In the genomic region with DNA sequence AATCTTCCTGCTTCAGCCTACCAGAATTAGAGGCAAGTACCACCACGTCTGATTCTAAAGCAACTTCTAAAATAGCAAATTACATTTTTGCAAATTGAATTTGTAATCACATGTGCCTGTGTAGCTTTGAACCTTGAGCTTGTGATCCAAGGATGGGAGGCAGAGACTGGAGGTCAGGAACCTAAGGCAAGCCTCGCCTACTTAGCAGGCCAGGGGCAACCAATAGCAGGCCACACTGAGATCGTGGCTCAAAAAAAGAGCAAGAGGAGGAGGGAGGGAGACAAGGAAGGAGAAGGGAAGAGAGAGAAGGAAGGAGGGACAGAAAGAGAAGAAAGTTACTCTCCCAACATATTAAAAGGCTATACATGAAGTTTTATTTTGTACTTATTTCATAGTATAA, we compare ENCODE assay signal across 10 mouse cellular contexts. TPM values are rescaled to one million over a fixed set of nuclear protein-coding genes. Genes with fewer than 3 reads are reported as not detected.
DNase-seq lines count a peak whose midpoint lies in the region; ATAC-seq lines count a peak whose summit lies in the region.
"Had no signal": no experiment of that assay in that cellular context is flagged by ENCODE, and none has a peak within 500 bp of the region (broad histone marks: within the 10 kb centered on the region; RNA-seq: fewer than 3 reads in every experiment).

No protein-coding gene starts in this region.

- H3K9ac ChIP-seq in heart, embryonic 16.5 days (ENCODE audit: low read length) = no peak overlapping the region
- no peak overlapping the region for H3K9ac ChIP-seq in midbrain, embryonic 13.5 days (replicated peaks)
- H3K9ac ChIP-seq in midbrain, embryonic 11.5 days (ENCODE audit: low read length) = no peak overlapping the region
- H3K9ac ChIP-seq in forebrain, embryonic 14.5 days (ENCODE audit: low read length) = no peak overlapping the region
- H3K9ac ChIP-seq in midbrain, embryonic 16.5 days (ENCODE audit: low read depth, low read length) = no peak overlapping the region

- no peak for ATAC-seq in heart, embryonic 16.5 days (replicated peaks; ENCODE audit: extremely low read depth, insufficient read depth, low FRiP score)
- no peak for ATAC-seq in midbrain, embryonic 13.5 days
- ATAC-seq in midbrain, embryonic 11.5 days (ENCODE audit: low FRiP score) = no peak
- ATAC-seq in forebrain, embryonic 14.5 days = no peak
- no peak for ATAC-seq in midbrain, embryonic 16.5 days
- no peak for ATAC-seq in granulocyte monocyte progenitor cell, adult 5-6 weeks (replicated peaks; ENCODE audit: poor library complexity, severe bottlenecking)

- no peak overlapping the region for H3K4me2 ChIP-seq in heart, embryonic 16.5 days (ENCODE audit: low read depth, low read length)
- H3K4me2 ChIP-seq in midbrain, embryonic 13.5 days (replicated peaks) = peak overlapping the region; percentile 16; the same call in 1 of the 2 replicates
- no peak overlapping the region for H3K4me2 ChIP-seq in midbrain, embryonic 11.5 days
- peak overlapping the region; percentile 6; the same call in 1 of the 2 replicates for H3K4me2 ChIP-seq in forebrain, embryonic 14.5 days (ENCODE audit: low read length)
- peak overlapping the region; percentile 33 for H3K4me2 ChIP-seq in midbrain, embryonic 16.5 days (ENCODE audit: low read length)

- H3K27ac ChIP-seq in heart, embryonic 16.5 days (ENCODE audit: low read length) = peak overlapping the region; percentile 50
- 0 out of 2 replicates have a peak overlapping the region, but pooled peaks have one; percentile 6 for H3K27ac ChIP-seq in midbrain, embryonic 13.5 days
- no peak overlapping the region for H3K27ac ChIP-seq in midbrain, embryonic 11.5 days (ENCODE audit: low read depth, low read length)
- H3K27ac ChIP-seq in forebrain, embryonic 14.5 days (ENCODE audit: low read depth, low read length) = no peak overlapping the region
- no peak overlapping the region for H3K27ac ChIP-seq in midbrain, embryonic 16.5 days (ENCODE audit: low read length)

- H3K4me3 ChIP-seq in heart, embryonic 16.5 days (ENCODE audit: low read length) = no peak overlapping the region
- no peak overlapping the region for H3K4me3 ChIP-seq in midbrain, embryonic 13.5 days (replicated peaks)
- no peak overlapping the region for H3K4me3 ChIP-seq in midbrain, embryonic 11.5 days (ENCODE audit: low read depth, low read length)
- no peak overlapping the region for H3K4me3 ChIP-seq in forebrain, embryonic 14.5 days (ENCODE audit: low read depth, low read length)
- H3K4me3 ChIP-seq in midbrain, embryonic 16.5 days (ENCODE audit: low read depth, low read length) = no peak overlapping the region

- WGBS in heart, embryonic 16.5 days = 37% methylated on average over 3 of the region's 3 CpGs
- 52% methylated on average over 3 of the region's 3 CpGs for WGBS in midbrain, embryonic 13.5 days
- 46% methylated on average over 3 of the region's 3 CpGs for WGBS in midbrain, embryonic 11.5 days
- 55% methylated on average over 3 of the region's 3 CpGs for WGBS in forebrain, embryonic 14.5 days
- 53% methylated on average over 3 of the region's 3 CpGs for WGBS in midbrain, embryonic 16.5 days

- H3K4me1 ChIP-seq in heart, embryonic 16.5 days (ENCODE audit: control insufficient read depth, insufficient read depth, low read length) = peaks cover 29% of the 10 kb centered on the region
- H3K4me1 ChIP-seq in midbrain, embryonic 13.5 days (replicated peaks) = peaks cover 31% of the 10 kb centered on the region
- peaks cover 19% of the 10 kb centered on the region for H3K4me1 ChIP-seq in midbrain, embryonic 11.5 days (ENCODE audit: control insufficient read depth, insufficient read depth, low read length)
- peaks cover 12% of the 10 kb centered on the region; the same call in 1 of the 2 replicates for H3K4me1 ChIP-seq in forebrain, embryonic 14.5 days (ENCODE audit: control insufficient read depth, insufficient read depth, low read length)
- H3K4me1 ChIP-seq in midbrain, embryonic 16.5 days (ENCODE audit: control insufficient read depth, insufficient read depth, low read length) = peaks cover 25% of the 10 kb centered on the region

- H3K27me3 ChIP-seq in heart, embryonic 16.5 days (ENCODE audit: control insufficient read depth, insufficient read depth, low read length) = no peaks in the 10 kb centered on the region
- no peaks in the 10 kb centered on the region for H3K27me3 ChIP-seq in midbrain, embryonic 13.5 days
- H3K27me3 ChIP-seq in midbrain, embryonic 11.5 days (ENCODE audit: control insufficient read depth, insufficient read depth, low read length) = no peaks in the 10 kb centered on the region
- H3K27me3 ChIP-seq in forebrain, embryonic 14.5 days (replicated peaks; ENCODE audit: control insufficient read depth, insufficient read depth, low read length) = no peaks in the 10 kb centered on the region
- H3K27me3 ChIP-seq in midbrain, embryonic 16.5 days (ENCODE audit: control insufficient read depth, insufficient read depth, low read depth, low read length) = no peaks in the 10 kb centered on the region

- DNase-seq in heart, adult 18-20 months = no peak
- DNase-seq in midbrain, embryonic 11.5 days (ENCODE audit: low spot score, missing footprints) = no peak
- DNase-seq in forebrain, embryonic 14.5 days (ENCODE audit: low spot score) = no peak
- DNase-seq: gastrocnemius, postnatal 36 days; kidney, adult 8-10 months; thymus, postnatal 4 days had no signal

- H3K9me3 ChIP-seq in heart, embryonic 16.5 days (replicated peaks; ENCODE audit: control insufficient read depth, low read length) = no peaks in the 10 kb centered on the region
- no peaks in the 10 kb centered on the region for H3K9me3 ChIP-seq in midbrain, embryonic 13.5 days
- no peaks in the 10 kb centered on the region for H3K9me3 ChIP-seq in midbrain, embryonic 11.5 days (ENCODE audit: control insufficient read depth, low read length)
- H3K9me3 ChIP-seq in forebrain, embryonic 14.5 days (replicated peaks; ENCODE audit: control insufficient read depth, low read length) = no peaks in the 10 kb centered on the region
- H3K9me3 ChIP-seq in midbrain, embryonic 16.5 days (replicated peaks; ENCODE audit: control insufficient read depth, low read length, poor library complexity, severe bottlenecking) = no peaks in the 10 kb centered on the region

- H3K36me3 ChIP-seq in heart, embryonic 16.5 days (ENCODE audit: control insufficient read depth, insufficient read depth) = peaks cover 13% of the 10 kb centered on the region
- peaks cover 14% of the 10 kb centered on the region for H3K36me3 ChIP-seq in midbrain, embryonic 13.5 days
- peaks cover 7% of the 10 kb centered on the region; the same call in 1 of the 2 replicates for H3K36me3 ChIP-seq in midbrain, embryonic 11.5 days (ENCODE audit: control insufficient read depth, insufficient read depth, low read length)
- 0 out of 2 replicates have a peak, but pooled peaks cover 2% of the 10 kb centered on the region for H3K36me3 ChIP-seq in forebrain, embryonic 14.5 days (ENCODE audit: control insufficient read depth, insufficient read depth, low read length)
- H3K36me3 ChIP-seq in midbrain, embryonic 16.5 days (ENCODE audit: control insufficient read depth, insufficient read depth, low read length) = peaks cover 2% of the 10 kb centered on the region; the same call in 1 of the 2 replicates

RNA-seq across cellular contexts. Expression of a gene that starts 28.5 kb away (rescaled TPM):
- 27.9 and 31.4 TPM in 2 replicates for polyA plus RNA-seq in heart, embryonic 16.5 days (2015; fragmentation: Nextera tagmentation; extraction: Ambion mirVana)
- 10 to 100 TPM; 59.7 to 88.7 TPM for total RNA-seq in heart, adult 18-20 months (2021)
- polyA plus RNA-seq in midbrain, embryonic 13.5 days (2015; fragmentation: Nextera tagmentation; extraction: Ambion mirVana) = 48.5 and 49.9 TPM in 2 replicates
- polyA plus RNA-seq in midbrain, embryonic 11.5 days (2014; fragmentation: Nextera tagmentation; extraction: Ambion mirVana) = 43.4 and 46.8 TPM in 2 replicates
- polyA plus RNA-seq in forebrain, embryonic 14.5 days (2014; fragmentation: Nextera tagmentation; extraction: Ambion mirVana) = 27.1 and 42.0 TPM in 2 replicates
- 38.2 and 40.6 TPM in 2 replicates for polyA plus RNA-seq in midbrain, embryonic 16.5 days (2015; fragmentation: Nextera tagmentation; extraction: Ambion mirVana)
- total RNA-seq in granulocyte monocyte progenitor cell, adult 5-6 weeks (2014; fragmentation: Nextera tagmentation) = 94.1 and 126 TPM in 2 replicates
- 32.3 and 43.4 TPM in 2 replicates for total RNA-seq in granulocyte monocyte progenitor cell, adult 5-6 weeks (2017)

Comparison
In these comparisons a context has a peak if more than half of its experiments do, and no peak if none do; other contexts are left out.
1. H3K27ac ChIP-seq: peak in heart, embryonic 16.5 days (single experiment) and midbrain, embryonic 13.5 days (single experiment); none in midbrain, embryonic 11.5 days (single experiment), forebrain, embryonic 14.5 days (single experiment) and midbrain, embryonic 16.5 days (single experiment).
2. H3K4me2 ChIP-seq: peak in midbrain, embryonic 13.5 days (single experiment), forebrain, embryonic 14.5 days (single experiment) and midbrain, embryonic 16.5 days (single experiment); none in heart, embryonic 16.5 days (single experiment) and midbrain, embryonic 11.5 days (single experiment).